Mouse (Mus musculus) lung, adult 18-20 months (tissue): ENCODE data around the gene BC034090.

ENCODE experiments used
- DNase-seq, 2 experiments: peaks; one replicate each; pipeline ENCODE4 v3.0.0; 2022; ENCODE audit warnings: mixed read lengths in 2 of 2

Gene BC034090

DNA sequence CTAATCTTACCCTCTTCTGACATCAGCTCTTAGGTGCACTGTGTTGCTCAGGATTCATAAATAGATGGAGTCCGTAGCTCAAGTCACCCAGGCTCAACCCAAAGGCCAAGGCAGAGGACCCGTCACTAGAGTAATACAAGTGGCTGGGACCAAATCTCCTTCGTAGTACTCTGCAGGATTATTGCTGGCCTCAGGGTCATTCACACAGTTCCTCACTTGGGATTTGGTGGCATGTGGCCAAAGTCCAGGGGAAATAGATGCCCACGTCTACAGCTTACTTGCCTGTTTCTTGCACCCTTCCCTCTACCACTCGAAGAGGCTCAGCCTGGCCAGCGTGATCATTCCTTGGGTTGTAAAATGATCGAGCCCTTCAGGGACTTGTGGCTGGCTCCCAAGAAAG lies 30.3 kb downstream of the BC034090 start:
- DNase-seq: no peak

- peak in 1 of 2 experiments; percentile 14 for DNase-seq
Measured at GRCm38 (mm10) chr1:155212936-155213774, 31.1 kb downstream of the BC034090 start.

DNA sequence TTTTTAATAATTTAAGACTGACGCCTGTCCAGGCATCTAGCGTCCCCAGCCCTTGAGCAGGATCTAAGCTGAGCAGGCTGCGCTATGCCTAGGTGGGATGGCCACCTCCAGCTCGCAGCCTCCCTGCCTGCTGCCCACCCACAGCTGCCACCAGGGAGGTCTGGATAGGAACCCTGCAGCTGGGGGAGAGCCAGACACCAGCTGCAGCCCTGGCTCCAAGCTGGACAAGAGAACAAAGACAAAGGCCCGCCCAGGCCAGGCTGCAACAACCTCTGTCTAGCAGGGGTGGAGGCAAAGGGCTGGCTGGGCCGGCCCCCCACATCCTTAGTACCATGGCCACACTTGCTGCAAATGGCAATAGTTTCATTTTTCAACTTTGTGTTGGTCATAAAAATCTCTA lies 31.8 kb downstream of the BC034090 start:
- DNase-seq: no peak

- no peak for DNase-seq
Measured at GRCm38 (mm10) chr1:155212081-155212480, 32.2 kb downstream of the BC034090 start.

- DNase-seq: no peak
Measured at GRCm38 (mm10) chr1:155211017-155211416, 33.2 kb downstream of the BC034090 start.

GRCm38 (mm10) chr1:155210011-155210763 lies 34.1 kb downstream of the BC034090 start:
- no peak for DNase-seq

DNA sequence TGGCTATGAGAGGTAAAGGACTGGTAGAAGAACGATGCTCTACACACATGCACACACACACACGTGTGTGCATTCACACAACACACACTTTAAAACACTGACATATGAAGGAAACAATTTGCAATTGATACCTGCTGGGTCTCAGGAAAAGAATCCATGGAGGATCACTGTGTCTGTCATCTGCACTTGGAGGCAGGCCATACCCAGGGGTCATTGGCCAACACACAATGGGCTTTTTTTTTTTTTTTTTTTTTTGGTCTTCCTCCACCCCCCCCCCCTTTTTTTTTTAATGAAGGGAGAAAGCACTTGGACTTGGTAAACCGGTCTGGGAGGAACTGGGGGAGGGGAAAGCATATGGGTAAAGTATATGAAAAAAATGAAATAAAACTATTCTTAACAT lies 36.4 kb downstream of the BC034090 start:
- DNase-seq: no peak

DNA sequence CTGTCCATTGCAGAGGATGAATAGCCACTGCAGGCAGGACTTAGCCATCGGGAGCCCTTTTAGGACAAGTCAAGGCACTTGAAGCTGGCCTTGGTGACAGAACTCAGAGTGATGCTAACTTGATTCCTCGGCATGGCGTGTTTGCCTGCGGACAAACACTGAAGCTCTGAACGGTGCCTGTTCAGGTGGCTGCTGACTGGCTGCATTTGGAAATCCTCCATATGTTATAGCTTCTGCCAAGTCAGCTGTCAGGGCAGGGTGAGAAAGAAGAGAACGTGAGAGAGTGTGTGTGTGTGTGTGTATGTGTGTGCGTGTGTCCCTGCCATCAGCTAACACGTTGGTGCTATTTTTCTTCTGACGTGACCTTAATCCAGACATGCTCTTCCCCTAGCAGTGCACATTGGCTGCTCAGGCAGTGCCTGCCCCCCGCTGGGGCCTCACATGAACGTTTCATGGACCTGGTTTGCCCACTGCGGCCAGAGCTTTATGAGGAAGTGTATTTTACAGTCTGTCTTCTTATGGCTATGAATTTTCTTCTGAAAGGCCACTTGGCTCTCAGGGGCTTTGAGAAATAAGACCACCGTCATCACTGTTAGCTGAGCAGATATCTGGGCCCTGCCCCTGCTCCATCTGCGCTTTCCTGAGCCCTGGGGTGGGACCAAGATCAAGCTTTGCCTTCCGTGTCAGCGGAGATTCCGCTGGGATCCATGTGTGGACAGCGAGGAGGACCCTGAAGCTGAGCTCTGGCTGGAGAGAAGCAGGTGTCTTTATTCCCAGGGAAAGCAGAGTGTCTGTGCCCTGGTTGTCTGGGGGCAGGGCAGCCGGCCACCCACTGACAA lies 38.2 kb downstream of the BC034090 start:
- DNase-seq: no peak

DNA sequence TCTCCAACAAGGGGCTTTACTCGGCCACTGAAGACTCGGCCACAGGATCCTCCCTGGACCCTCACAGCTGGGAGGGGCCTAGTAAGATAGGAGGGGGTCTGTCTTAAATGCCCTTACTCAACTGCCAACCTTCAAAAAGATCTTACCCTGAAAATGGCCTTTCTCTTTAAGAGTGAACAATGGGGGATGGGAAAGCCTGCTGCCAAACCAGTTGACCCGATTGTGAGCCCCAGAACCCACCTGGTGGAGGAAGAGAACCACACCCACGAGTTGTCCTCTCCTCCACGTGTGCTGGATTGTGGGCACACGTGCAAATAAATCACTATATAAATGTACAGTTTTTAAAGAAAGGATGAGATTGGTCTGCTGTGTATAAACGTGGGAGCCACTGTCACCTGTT lies 38.9 kb downstream of the BC034090 start:
- DNase-seq: no peak

DNA sequence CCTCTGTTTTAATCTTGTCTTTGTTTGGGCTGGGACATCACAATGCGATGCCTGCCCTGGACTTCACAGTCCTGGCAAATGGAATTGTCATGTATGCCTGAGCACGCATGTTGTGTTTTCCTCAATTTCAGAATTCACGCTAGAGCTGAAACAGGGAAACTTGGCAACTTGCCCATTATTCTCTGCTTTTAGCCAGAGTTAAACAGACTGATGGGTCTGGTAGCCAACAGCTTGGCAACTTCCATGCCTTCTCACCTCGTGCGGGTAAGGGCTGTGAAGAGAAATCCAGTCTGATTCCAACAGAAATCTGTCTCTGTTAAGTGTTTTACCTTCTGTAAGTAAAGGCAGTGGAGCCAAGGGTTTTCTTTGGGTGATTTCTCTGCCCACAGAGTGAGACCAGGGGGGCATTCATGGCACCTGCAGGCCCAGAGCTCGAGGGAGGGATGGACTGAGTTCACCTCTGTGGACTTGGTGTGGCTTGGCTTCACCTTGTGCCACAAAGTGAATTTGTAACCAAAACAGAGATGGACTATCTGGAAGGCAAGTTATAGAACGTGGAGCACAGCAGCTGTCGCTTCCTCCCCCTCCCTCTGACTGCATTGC lies 39.6 kb downstream of the BC034090 start:
- no peak for DNase-seq

DNA sequence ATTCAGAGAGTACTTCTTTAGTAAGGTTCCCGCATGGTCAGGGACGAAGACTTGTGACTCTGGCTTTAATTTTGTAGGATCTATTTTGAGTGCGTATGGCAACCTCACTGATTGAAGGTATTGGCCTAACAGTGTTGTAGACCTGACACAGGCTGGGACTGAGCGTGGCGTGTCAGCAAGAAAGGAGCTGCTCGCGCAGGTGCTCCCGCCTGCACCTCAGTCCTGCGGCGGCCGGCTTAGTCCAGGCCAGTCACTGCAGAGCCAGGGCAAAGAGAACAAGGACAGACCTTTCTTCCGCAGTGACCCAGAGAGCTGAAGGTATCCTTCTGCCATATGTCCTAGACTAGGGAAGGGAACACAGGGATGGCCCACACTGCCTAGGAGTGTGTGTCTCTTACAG lies 40.3 kb downstream of the BC034090 start:
- no peak for DNase-seq

DNA sequence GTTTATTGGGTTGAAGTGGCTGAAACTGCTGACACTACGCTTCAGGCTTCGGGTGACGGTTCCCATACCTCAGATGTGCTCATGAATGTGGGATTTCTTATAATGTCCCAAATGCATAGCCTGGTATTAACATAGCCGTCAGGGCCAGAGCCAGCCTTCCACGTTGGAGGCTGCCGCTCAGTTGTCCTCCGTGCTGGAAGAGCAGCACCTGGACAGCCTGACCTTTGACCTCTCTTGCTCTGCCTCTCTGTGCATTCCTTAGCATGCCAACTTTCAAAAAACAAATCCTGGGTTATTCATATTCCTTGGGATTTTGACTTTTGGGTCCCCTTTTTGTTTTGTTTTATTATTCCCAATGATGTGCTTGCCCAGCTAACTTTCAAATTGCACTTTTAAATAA lies 41.1 kb downstream of the BC034090 start:
- no peak for DNase-seq

- no peak for DNase-seq
Measured at GRCm38 (mm10) chr1:155202472-155202871, 41.8 kb downstream of the BC034090 start.

- peak; percentile 51 to 54 for DNase-seq
Measured at GRCm38 (mm10) chr1:155201914-155202313, 42.3 kb downstream of the BC034090 start.

- no peak for DNase-seq
Measured at GRCm38 (mm10) chr1:155201373-155201879, 42.8 kb downstream of the BC034090 start.

GRCm38 (mm10) chr1:155200967-155201366 lies 43.3 kb downstream of the BC034090 start:
- DNase-seq: no peak

- no peak for DNase-seq
Measured at GRCm38 (mm10) chr1:155199522-155199921, 44.7 kb downstream of the BC034090 start.

DNA sequence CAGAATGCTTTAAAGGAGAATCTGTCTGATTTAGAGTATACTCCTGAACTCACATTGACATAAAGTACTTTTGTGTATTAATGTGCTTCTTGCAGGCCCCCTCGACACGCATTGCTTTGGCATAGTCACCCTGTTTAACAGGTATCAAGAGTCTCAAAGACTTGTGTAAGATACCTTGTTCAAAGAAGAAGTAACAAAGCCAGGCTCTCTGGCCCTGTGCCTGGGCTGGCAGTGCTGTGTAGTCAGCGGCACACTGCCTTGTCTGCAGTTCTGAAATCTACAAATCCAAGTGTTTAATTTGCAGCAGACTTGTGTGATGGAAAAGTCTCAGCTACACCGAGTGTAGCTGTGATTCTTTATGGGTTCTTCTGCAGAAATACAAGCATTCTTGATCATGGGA lies 47.6 kb downstream of the BC034090 start:
- DNase-seq: peak; percentile 75 to 77

DNA sequence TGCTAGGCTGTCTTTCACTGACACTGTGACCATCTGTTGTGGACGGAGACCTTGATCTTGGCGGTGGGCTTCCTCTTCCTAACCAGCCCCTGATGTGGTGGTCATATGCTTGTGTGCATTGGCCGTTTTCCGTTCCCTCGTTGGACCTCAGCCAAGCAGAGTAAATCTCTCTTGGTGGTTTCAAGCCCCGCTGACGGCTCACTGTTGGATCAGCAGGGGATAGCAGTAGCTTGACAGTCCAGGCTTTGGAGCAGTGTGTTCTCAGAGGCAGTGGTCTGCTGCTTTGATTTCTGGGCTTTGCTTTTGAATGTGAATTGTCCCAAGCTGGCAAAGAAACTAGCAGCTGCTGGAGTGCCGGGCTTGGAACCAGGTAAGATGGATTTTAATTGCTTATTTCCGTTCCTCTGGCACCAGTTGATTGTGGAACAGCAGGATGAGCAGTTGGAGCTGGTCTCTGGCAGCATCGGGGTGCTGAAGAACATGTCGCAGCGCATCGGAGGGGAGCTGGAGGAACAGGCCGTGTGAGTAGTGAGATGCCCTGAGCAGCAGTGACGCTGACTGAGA lies 51.4 kb downstream of the BC034090 start:
- DNase-seq: no peak

- no peak for DNase-seq
Measured at GRCm38 (mm10) chr1:155191671-155192070, 52.6 kb downstream of the BC034090 start.

DNA sequence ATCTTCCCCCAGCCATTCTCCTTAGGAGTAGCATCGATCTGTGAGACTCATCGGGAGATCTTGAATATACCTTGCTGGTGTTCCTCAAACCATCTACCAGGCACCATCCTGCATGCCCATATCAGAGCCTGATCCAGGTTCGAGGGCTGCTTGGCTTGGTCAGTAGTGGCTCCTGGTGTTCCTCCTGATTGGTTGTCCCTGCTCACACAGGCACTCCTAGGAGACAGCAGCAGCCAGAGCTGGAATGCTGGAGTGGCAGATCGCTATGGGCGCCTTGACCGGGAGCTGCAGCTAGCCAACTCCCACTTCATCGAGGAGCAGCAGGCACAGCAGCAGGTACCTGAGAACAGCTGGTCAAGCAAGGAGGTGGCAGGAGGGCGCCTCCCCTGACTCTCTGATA lies 53.0 kb downstream of the BC034090 start:
- no peak for DNase-seq

- no peak for DNase-seq
Measured at GRCm38 (mm10) chr1:155188656-155189055, 55.6 kb downstream of the BC034090 start.
